Mouse (Mus musculus): Measurements from ENCODE around the gene Epn2. TPM values are rescaled to one million over a fixed set of nuclear protein-coding genes. Genes with fewer than 3 reads are reported as not detected.

Epn2 gene
- polyA plus RNA-seq, 1 experiment from 2014 or later: 24.7 TPM

- no peak overlapping the region for H3K27ac ChIP-seq (replicated peaks; ENCODE audit: low read depth, low read length)
- no peak overlapping the region for H3K4me3 ChIP-seq (ENCODE audit: low read depth, low read length)
- H3K9ac ChIP-seq (ENCODE audit: low read length): no peak overlapping the region
- DNase-seq (ENCODE audit: low spot score) (no peak), ATAC-seq (ENCODE audit: insufficient number of reproducible peaks, low FRiP score, low TSS enrichment, low read depth) (no peak)
- WGBS: 85% methylated on average over 2 of the region's 2 CpGs
- H3K9me3 ChIP-seq (ENCODE audit: control insufficient read depth, low read length): no peaks in the 10 kb centered on the region
- no peaks in the 10 kb centered on the region for H3K27me3 ChIP-seq (ENCODE audit: control insufficient read depth, insufficient read depth, low read length)
- H3K4me2 ChIP-seq (ENCODE audit: low read depth, severe bottlenecking): no peak overlapping the region; the same call in 1 of the 2 replicates
- H3K36me3 ChIP-seq (ENCODE audit: control insufficient read depth, insufficient read depth, low read length): peaks cover 24% of the 10 kb centered on the region
- H3K4me1 ChIP-seq (ENCODE audit: control insufficient read depth, insufficient read depth, low read length): peaks cover 33% of the 10 kb centered on the region
Observed at GRCm38 (mm10) chr11:61487401-61487800, 92.1 kb downstream of the Epn2 start.

- peaks cover 37% of the 10 kb centered on the region for H3K4me1 ChIP-seq (ENCODE audit: control insufficient read depth, insufficient read depth, low read length)
- H3K4me3 ChIP-seq (ENCODE audit: low read depth, low read length): peak overlapping the region; percentile 53
- ATAC-seq (ENCODE audit: insufficient number of reproducible peaks, low FRiP score, low TSS enrichment, low read depth) (no peak), DNase-seq (ENCODE audit: low spot score) (no peak)
- no peak overlapping the region; the same call in 1 of the 2 replicates for H3K9ac ChIP-seq (ENCODE audit: low read length)
- H3K36me3 ChIP-seq (ENCODE audit: control insufficient read depth, insufficient read depth, low read length): peaks cover 20% of the 10 kb centered on the region
- no peaks in the 10 kb centered on the region for H3K27me3 ChIP-seq (ENCODE audit: control insufficient read depth, insufficient read depth, low read length)
- WGBS: 90% methylated on average over 14 of the region's 14 CpGs
- H3K9me3 ChIP-seq (ENCODE audit: control insufficient read depth, low read length): no peaks in the 10 kb centered on the region
- peak overlapping the region; percentile 94 for H3K4me2 ChIP-seq (ENCODE audit: low read depth, severe bottlenecking)
- peak overlapping the region; percentile 100; the same call in 1 of the 2 replicates for H3K27ac ChIP-seq (replicated peaks; ENCODE audit: low read depth, low read length)
Observed at GRCm38 (mm10) chr11:61486458-61487219, 92.8 kb downstream of the Epn2 start.

GRCm38 (mm10) chr11:61485541-61486457 is 93.7 kb downstream of the Epn2 start:
- DNase-seq (ENCODE audit: low spot score): no peak
- Histone ChIP-seq H3K4me3 (ENCODE audit: low read depth, low read length) (peak overlapping the region; percentile 53), H3K9me3 (ENCODE audit: control insufficient read depth, low read length) (no peaks in the 10 kb centered on the region), H3K4me2 (ENCODE audit: low read depth, severe bottlenecking) (peak overlapping the region; percentile 94), H3K27me3 (ENCODE audit: control insufficient read depth, insufficient read depth, low read length) (no peaks in the 10 kb centered on the region), H3K36me3 (ENCODE audit: control insufficient read depth, insufficient read depth, low read length) (peaks cover 15% of the 10 kb centered on the region), H3K9ac (ENCODE audit: low read length) (peak overlapping the region; percentile 81), H3K27ac (replicated peaks; ENCODE audit: low read depth, low read length) (peak overlapping the region; percentile 100), H3K4me1 (ENCODE audit: control insufficient read depth, insufficient read depth, low read length) (peaks cover 40% of the 10 kb centered on the region)
- peak; percentile 14; the same call in 1 of the 2 replicates for ATAC-seq (ENCODE audit: insufficient number of reproducible peaks, low FRiP score, low TSS enrichment, low read depth)
- 33% methylated on average over 22 of the region's 22 CpGs for WGBS

GRCm38 (mm10) chr11:61484613-61485540 is 94.6 kb downstream of the Epn2 start, which contains the start of gene Mfap4:
Gene Mfap4, plus strand, starts transcription at chr11:61485431.
- 3% methylated on average over 20 of the region's 20 CpGs for WGBS
- Histone ChIP-seq H3K27ac (replicated peaks; ENCODE audit: low read depth, low read length) (peak within 1 kb of the TSS; percentile 100), H3K4me2 (ENCODE audit: low read depth, severe bottlenecking) (peak within 1 kb of the TSS; percentile 94), H3K4me1 (ENCODE audit: control insufficient read depth, insufficient read depth, low read length) (peaks cover 40% of the 10 kb centered on the region), H3K4me3 (ENCODE audit: low read depth, low read length) (peak within 1 kb of the TSS; percentile 53), H3K9me3 (ENCODE audit: control insufficient read depth, low read length) (no peaks in the 10 kb centered on the region), H3K9ac (ENCODE audit: low read length) (peak within 1 kb of the TSS; percentile 81), H3K36me3 (ENCODE audit: control insufficient read depth, insufficient read depth, low read length) (peaks cover 9% of the 10 kb centered on the region), H3K27me3 (ENCODE audit: control insufficient read depth, insufficient read depth, low read length) (no peaks in the 10 kb centered on the region)
- ATAC-seq (ENCODE audit: insufficient number of reproducible peaks, low FRiP score, low TSS enrichment, low read depth) (peak; percentile 94), DNase-seq (ENCODE audit: low spot score) (peak; percentile 92)

GRCm38 (mm10) chr11:61484256-61484612 is 95.3 kb downstream of the Epn2 start:
- WGBS: 2% methylated on average over 10 of the region's 10 CpGs
- H3K4me1 ChIP-seq (ENCODE audit: control insufficient read depth, insufficient read depth, low read length): peaks cover 40% of the 10 kb centered on the region
- H3K27me3 ChIP-seq (ENCODE audit: control insufficient read depth, insufficient read depth, low read length): no peaks in the 10 kb centered on the region
- H3K4me2 ChIP-seq (ENCODE audit: low read depth, severe bottlenecking): peak overlapping the region; percentile 94
- peaks cover 9% of the 10 kb centered on the region for H3K36me3 ChIP-seq (ENCODE audit: control insufficient read depth, insufficient read depth, low read length)
- H3K9me3 ChIP-seq (ENCODE audit: control insufficient read depth, low read length): no peaks in the 10 kb centered on the region
- H3K4me3 ChIP-seq (ENCODE audit: low read depth, low read length): peak overlapping the region; percentile 17; the same call in 1 of the 2 replicates
- peak overlapping the region; percentile 100 for H3K27ac ChIP-seq (replicated peaks; ENCODE audit: low read depth, low read length)
- no peak for ATAC-seq (ENCODE audit: insufficient number of reproducible peaks, low FRiP score, low TSS enrichment, low read depth)
- no peak for DNase-seq (ENCODE audit: low spot score)
- H3K9ac ChIP-seq (ENCODE audit: low read length): peak overlapping the region; percentile 68

- Histone ChIP-seq H3K9me3 (ENCODE audit: control insufficient read depth, low read length) (no peaks in the 10 kb centered on the region), H3K27ac (replicated peaks; ENCODE audit: low read depth, low read length) (peak overlapping the region; percentile 100), H3K4me2 (ENCODE audit: low read depth, severe bottlenecking) (0 out of 2 replicates have a peak overlapping the region, but pooled peaks have one; percentile 8), H3K27me3 (ENCODE audit: control insufficient read depth, insufficient read depth, low read length) (no peaks in the 10 kb centered on the region), H3K36me3 (ENCODE audit: control insufficient read depth, insufficient read depth, low read length) (peaks cover 6% of the 10 kb centered on the region), H3K9ac (ENCODE audit: low read length) (no peak overlapping the region), H3K4me3 (ENCODE audit: low read depth, low read length) (no peak overlapping the region), H3K4me1 (ENCODE audit: control insufficient read depth, insufficient read depth, low read length) (peaks cover 40% of the 10 kb centered on the region)
- 17% methylated on average over 13 of the region's 13 CpGs for WGBS
- DNase-seq (ENCODE audit: low spot score): peak; percentile 75
- no peak for ATAC-seq (ENCODE audit: insufficient number of reproducible peaks, low FRiP score, low TSS enrichment, low read depth)
Observed at GRCm38 (mm10) chr11:61483226-61483845, 96.2 kb downstream of the Epn2 start.

- Histone ChIP-seq H3K27ac (replicated peaks; ENCODE audit: low read depth, low read length) (no peak overlapping the region), H3K9me3 (ENCODE audit: control insufficient read depth, low read length) (no peaks in the 10 kb centered on the region), H3K27me3 (ENCODE audit: control insufficient read depth, insufficient read depth, low read length) (no peaks in the 10 kb centered on the region), H3K9ac (ENCODE audit: low read length) (peak overlapping the region; percentile 27; the same call in 1 of the 2 replicates), H3K36me3 (ENCODE audit: control insufficient read depth, insufficient read depth, low read length) (no peaks in the 10 kb centered on the region), H3K4me1 (ENCODE audit: control insufficient read depth, insufficient read depth, low read length) (peaks cover 32% of the 10 kb centered on the region), H3K4me2 (ENCODE audit: low read depth, severe bottlenecking) (no peak overlapping the region; the same call in 1 of the 2 replicates), H3K4me3 (ENCODE audit: low read depth, low read length) (no peak overlapping the region)
- ATAC-seq (ENCODE audit: insufficient number of reproducible peaks, low FRiP score, low TSS enrichment, low read depth): no peak
- WGBS: 60% methylated on average over 9 of the region's 9 CpGs
- DNase-seq (ENCODE audit: low spot score): no peak
Observed at GRCm38 (mm10) chr11:61481239-61482090, 98.0 kb downstream of the Epn2 start.
